Mouse (Mus musculus): Measurements from ENCODE around the gene Txndc5. TPM values are rescaled to one million over a fixed set of nuclear protein-coding genes. Genes with fewer than 3 reads are reported as not detected.

Gene Txndc5
- polyA plus RNA-seq, 1 experiment from 2014 or later, result 277 TPM

DNA sequence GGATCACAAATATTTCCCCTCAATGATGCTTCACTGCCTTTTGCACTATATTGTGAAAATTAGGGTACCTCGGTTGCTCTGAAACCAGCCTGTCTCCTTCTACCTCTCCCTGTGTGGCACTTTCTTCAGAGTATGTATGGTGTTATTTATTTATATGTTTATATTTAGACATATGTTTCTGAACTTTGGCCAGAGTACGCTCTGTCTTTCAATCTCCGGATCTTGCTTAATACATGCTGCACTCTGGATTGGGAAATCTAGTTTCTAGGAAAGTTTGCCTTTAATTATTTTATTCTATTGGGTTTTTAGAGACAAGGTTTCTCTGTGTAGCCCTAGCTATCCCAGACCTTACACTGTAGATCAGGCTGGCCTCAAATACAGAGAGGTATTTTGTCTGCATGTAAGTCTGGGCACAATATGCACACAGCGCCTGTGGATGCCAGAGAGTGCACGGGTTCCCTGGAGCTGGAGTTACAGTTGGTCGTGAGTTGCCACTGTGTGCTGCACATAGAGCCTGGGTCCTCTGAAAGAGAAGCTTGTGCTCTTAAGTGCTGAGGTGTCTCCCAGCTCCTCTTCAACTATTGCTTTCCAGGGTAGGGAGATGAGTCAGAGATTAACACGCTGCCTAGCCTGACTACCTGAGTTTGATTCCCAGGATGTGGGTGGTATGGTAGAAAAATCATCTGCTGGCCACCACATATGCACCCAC is 10.7 kb upstream of the Txndc5 start:
- Histone ChIP-seq H3K9ac (no peak overlapping the region), H3K27ac (no peak overlapping the region), H3K4me3 (replicated peaks) (no peak overlapping the region), H3K27me3 (no peaks in the 10 kb centered on the region), H3K9me3 (replicated peaks) (no peaks in the 10 kb centered on the region), H3K4me2 (no peak overlapping the region), H3K4me1 (no peaks in the 10 kb centered on the region), H3K36me3 (no peaks in the 10 kb centered on the region)
- 86% methylated on average over 7 of the region's 7 CpGs for WGBS
- ATAC-seq (replicated peaks; ENCODE audit: low FRiP score), result no peak

DNA sequence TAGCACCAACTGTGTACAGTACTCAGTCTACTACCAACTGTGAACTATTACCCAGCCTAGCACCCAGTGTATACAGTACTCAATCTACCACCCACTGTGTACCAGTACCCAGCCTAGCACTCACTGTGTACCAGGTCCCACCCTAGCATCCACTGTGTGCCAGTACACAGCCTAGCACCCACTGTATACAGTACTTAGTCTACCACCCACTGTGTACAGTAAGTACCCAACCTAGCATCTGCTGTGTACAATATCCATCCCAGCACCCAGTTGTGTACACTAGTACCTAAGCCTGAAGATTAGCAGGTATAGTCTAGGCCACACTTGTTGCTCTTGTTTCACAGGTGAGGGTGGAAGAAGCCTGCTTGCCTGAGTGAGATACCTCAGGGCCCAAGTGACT is 8.9 kb upstream of the Txndc5 start:
- H3K9ac ChIP-seq, result no peak overlapping the region
- no peaks in the 10 kb centered on the region for H3K9me3 ChIP-seq (replicated peaks)
- ATAC-seq (replicated peaks; ENCODE audit: low FRiP score), result no peak
- peaks cover 8% of the 10 kb centered on the region for H3K4me1 ChIP-seq
- no peak overlapping the region for H3K4me2 ChIP-seq
- no peak overlapping the region for H3K4me3 ChIP-seq (replicated peaks)
- no peaks in the 10 kb centered on the region for H3K36me3 ChIP-seq
- H3K27me3 ChIP-seq, result no peaks in the 10 kb centered on the region
- H3K27ac ChIP-seq, result no peak overlapping the region

DNA sequence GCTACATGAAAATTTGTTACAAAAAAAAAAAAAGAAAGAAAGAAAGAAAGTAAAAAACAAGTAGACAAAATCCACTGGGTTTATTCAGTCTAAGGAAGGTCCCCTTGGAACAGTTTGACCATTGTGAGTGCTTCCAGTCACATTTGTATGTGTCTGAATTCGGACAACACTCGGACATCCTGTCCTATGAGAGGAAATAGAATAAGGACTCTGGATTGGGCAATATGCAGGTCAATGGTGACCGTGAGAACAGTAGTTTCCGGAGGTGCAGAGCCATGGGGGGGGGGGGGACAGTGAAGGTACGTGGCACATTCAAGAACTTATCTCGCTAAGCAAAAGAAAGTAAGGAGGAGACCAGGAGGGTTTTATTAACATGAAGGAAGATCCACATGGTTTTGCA is 6.1 kb upstream of the Txndc5 start:
- Histone ChIP-seq H3K36me3 (no peaks in the 10 kb centered on the region), H3K27me3 (no peaks in the 10 kb centered on the region; the same call in 1 of the 2 replicates), H3K4me2 (no peak overlapping the region), H3K9me3 (replicated peaks) (no peaks in the 10 kb centered on the region), H3K9ac (no peak overlapping the region), H3K27ac (no peak overlapping the region), H3K4me3 (replicated peaks) (no peak overlapping the region), H3K4me1 (peaks cover 8% of the 10 kb centered on the region)
- ATAC-seq (replicated peaks; ENCODE audit: low FRiP score), result no peak
- 86% methylated on average over 6 of the region's 6 CpGs for WGBS

DNA sequence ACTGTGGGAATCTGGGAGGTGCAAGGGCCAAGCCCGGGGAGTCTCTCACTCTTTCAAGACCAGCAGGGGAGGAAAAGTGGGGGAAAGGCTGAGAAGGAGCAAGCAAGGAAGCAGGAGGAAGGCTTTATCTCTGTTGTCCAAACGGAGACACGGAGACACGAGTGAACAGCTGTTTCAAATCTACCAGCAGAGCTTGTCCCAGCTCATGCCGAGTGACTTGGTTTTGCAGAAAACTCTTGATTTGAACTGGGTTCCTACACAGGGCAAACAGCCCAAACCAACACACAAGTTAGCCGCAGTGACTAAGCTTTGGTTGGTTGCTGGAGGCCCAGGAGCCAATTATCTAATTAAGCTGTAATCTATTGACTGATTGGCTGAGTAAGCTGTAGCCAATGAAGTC is 5.4 kb upstream of the Txndc5 start:
- Histone ChIP-seq H3K36me3 (no peaks in the 10 kb centered on the region), H3K27me3 (no peaks in the 10 kb centered on the region; the same call in 1 of the 2 replicates), H3K27ac (no peak overlapping the region), H3K9me3 (replicated peaks) (no peaks in the 10 kb centered on the region), H3K4me3 (replicated peaks) (no peak overlapping the region), H3K9ac (no peak overlapping the region), H3K4me1 (peaks cover 9% of the 10 kb centered on the region), H3K4me2 (no peak overlapping the region)
- WGBS, result 53% methylated on average over 6 of the region's 6 CpGs
- ATAC-seq (replicated peaks; ENCODE audit: low FRiP score), result no peak

DNA sequence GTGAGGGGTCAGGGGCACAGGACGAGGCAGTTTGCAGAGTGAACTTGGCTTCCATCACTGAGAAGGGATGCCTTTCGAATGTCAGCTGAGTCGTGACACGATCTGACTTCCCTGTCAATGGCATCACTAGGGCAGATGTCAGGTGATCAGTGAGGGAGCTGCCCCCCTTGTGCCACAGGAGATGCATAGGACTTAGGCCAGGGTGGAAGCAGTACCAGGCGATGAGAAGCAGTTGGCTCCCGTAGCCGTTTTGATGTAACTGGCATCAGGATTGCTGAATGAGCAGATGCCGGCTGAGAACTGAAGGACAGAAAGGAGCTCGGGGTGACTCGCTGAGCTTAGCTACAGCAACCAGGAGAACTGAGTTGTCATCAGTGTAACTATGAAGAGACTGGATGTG is 4.8 kb upstream of the Txndc5 start:
- H3K27ac ChIP-seq, result no peak overlapping the region
- H3K4me3 ChIP-seq (replicated peaks), result no peak overlapping the region
- H3K9me3 ChIP-seq (replicated peaks), result no peaks in the 10 kb centered on the region
- H3K36me3 ChIP-seq, result no peaks in the 10 kb centered on the region
- H3K4me1 ChIP-seq, result peaks cover 15% of the 10 kb centered on the region
- no peak overlapping the region for H3K9ac ChIP-seq
- no peaks in the 10 kb centered on the region; the same call in 1 of the 2 replicates for H3K27me3 ChIP-seq
- ATAC-seq (replicated peaks; ENCODE audit: low FRiP score), result no peak
- 85% methylated on average over 10 of the region's 10 CpGs for WGBS
- H3K4me2 ChIP-seq, result no peak overlapping the region

DNA sequence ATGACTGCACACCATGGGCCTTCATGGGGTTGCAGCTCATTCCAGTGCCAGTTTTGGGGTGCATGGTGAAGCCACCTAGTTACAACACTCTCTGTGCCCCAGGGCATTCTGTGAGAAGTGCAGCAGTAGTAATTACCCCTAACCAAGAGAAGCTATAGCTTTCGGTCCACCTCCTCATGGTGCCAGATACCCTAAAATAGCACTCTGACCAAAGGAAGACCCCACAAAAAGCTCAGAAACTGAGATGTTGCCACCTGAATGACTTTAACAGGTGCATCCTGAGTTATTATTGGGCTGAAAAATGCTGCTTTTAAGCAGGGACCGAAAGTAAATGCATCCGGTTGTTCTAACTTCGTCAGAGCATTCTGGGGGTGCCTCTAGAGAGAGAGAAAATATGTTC is 2.9 kb upstream of the Txndc5 start:
- no peak for ATAC-seq (replicated peaks; ENCODE audit: low FRiP score)
- Histone ChIP-seq H3K4me3 (replicated peaks) (no peak overlapping the region), H3K36me3 (no peaks in the 10 kb centered on the region), H3K9me3 (replicated peaks) (no peaks in the 10 kb centered on the region), H3K4me2 (no peak overlapping the region), H3K27ac (no peak overlapping the region), H3K4me1 (peaks cover 19% of the 10 kb centered on the region), H3K27me3 (no peaks in the 10 kb centered on the region; the same call in 1 of the 2 replicates), H3K9ac (no peak overlapping the region)
- 89% methylated on average over 4 of the region's 4 CpGs for WGBS

DNA sequence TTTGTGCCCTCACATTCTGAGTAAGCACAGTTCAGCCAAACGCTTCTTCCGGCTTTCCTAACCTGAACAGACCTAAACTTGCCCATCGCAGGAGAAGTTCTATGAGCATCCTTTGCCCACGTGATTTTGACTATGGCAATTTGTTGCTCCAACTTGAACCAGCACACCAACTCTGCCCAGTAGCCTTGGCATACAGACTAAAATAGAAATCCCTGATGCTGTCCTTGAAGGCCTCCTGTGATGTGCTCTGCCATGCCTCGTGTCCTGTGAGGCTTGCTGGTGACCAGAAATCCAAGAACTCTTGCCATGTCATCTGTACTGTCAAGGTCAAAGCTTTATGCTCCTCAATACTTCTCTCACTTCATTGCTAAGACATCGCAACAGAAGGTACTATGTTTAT is 952 bp upstream of the Txndc5 start:
- Histone ChIP-seq H3K4me3 (replicated peaks) (no peak overlapping the region), H3K9ac (no peak overlapping the region), H3K9me3 (replicated peaks) (no peaks in the 10 kb centered on the region), H3K4me1 (peaks cover 32% of the 10 kb centered on the region), H3K4me2 (no peak overlapping the region), H3K36me3 (no peaks in the 10 kb centered on the region), H3K27me3 (no peaks in the 10 kb centered on the region; the same call in 1 of the 2 replicates), H3K27ac (no peak overlapping the region)
- ATAC-seq (replicated peaks; ENCODE audit: low FRiP score), result no peak
- WGBS, result 89% methylated on average over 6 of the region's 6 CpGs

DNA sequence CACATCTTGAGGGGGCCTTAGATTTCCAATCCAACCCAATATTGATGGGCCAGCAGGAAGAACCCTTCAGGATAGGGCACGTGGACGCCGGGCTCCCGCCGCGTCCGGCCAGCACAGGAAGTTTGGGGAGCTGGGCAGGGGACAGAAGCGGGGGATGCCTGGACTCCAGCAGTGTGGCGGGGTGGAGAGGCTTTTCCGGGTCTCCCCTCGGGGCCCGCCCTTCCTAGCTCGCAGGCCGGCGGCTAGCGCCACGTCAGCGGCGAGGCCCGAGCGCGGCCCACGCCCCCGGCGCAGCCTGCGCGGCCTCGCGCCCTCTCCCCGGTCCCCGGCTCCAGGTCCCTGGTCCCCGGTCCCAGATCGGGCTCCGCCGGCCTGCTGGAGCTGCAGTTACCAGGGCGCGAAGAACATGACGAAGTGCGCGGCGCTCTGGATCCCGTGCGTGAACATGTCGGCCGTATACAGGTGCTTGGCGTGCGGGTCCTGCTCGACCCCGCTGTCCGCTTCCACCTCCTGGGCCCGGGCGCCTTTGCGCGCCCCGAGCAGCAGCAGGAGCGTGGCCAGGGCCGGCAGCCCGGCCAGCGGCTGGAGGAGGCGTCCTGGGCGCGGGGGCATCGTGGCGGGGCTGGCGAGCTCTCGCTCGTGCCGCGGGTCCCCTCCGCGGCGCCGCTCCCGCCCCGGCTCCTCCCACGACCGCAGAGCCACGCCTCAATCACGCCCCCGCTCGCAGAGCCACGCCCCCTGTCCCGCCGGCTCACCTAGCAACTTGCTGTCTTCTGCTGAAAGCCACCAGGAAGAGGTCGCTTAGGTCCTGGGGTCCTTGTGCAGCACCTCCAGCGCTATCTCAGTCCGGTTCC is 600 bp downstream of the Txndc5 start:
- H3K4me2 ChIP-seq, result peak overlapping the region; percentile 83
- peak; percentile 92 for ATAC-seq (replicated peaks; ENCODE audit: low FRiP score)

DNA sequence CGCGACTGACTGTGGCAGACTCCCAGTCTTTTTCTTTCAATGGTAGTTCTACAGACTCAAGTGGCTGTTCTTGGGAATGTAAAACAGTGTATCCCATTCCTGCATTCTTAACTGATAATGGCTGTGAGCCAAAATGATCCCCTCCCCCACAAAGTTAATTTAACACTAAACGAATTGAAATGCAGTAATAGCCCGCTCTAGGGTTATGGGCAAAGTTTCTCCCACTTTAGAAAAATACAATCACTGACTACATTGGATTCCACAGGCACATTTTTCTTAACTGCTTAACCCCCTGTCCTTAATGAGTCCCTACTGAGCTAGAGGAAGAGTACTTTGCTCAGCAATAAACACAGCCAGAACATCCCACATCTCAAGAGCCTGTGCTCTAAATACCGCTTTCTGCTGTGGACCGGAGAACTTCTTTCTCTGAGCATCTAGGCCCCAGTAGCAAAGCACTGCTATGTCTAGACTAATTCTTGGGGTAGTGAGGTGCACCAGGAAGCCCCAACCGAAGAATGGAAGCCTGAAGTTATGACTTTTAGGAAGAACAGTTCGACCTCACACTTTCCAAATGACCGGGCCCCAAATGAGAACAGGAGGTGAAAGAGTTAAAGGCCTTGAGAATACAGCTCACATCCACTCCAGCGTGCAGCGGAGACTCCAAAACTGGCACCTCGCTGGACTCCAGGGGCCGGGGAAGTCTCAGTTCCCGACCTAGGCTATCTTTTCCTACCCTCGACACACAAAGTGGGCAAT is 1.4 kb downstream of the Txndc5 start:
- peaks cover 24% of the 10 kb centered on the region for H3K4me1 ChIP-seq
- no peaks in the 10 kb centered on the region for H3K9me3 ChIP-seq (replicated peaks)
- H3K36me3 ChIP-seq, result peaks cover 17% of the 10 kb centered on the region
- H3K27ac ChIP-seq, result peak overlapping the region; percentile 93
- H3K4me2 ChIP-seq, result peak overlapping the region; percentile 83
- 4% methylated on average over 15 of the region's 15 CpGs for WGBS
- no peaks in the 10 kb centered on the region; the same call in 1 of the 2 replicates for H3K27me3 ChIP-seq
- H3K9ac ChIP-seq, result peak overlapping the region; percentile 86
- H3K4me3 ChIP-seq (replicated peaks), result peak overlapping the region; percentile 97
- peak; percentile 16 for ATAC-seq (replicated peaks; ENCODE audit: low FRiP score)

More for the DNA sequence above, 600 bp downstream of the Txndc5 start:
- Histone ChIP-seq H3K4me3 (replicated peaks) (peak overlapping the region; percentile 97), H3K36me3 (peaks cover 9% of the 10 kb centered on the region), H3K27ac (peak overlapping the region; percentile 93), H3K9ac (peak overlapping the region; percentile 86), H3K9me3 (replicated peaks) (no peaks in the 10 kb centered on the region), H3K27me3 (no peaks in the 10 kb centered on the region; the same call in 1 of the 2 replicates), H3K4me1 (peaks cover 24% of the 10 kb centered on the region)
- WGBS, result under 1% methylated on average over 80 of the region's 87 CpGs

DNA sequence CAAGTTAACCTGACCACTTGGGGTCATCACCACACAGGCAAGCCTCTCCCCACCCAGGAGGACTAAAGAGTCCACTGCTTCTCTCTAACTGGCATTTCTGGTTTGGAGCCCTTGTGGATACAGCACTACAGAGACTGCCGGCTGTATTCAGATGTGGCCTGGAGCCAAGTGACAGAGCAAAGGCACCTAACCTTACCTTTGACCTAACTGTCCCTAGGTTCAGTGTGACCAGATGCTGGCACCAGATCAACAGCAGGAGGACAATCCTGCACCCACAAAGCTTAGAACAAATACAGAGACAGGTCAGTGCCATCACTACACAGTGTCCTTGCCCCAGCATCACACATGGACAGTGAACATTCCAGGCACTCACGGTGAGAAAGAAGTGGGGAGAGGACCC is 2.5 kb downstream of the Txndc5 start:
- peaks cover 24% of the 10 kb centered on the region for H3K4me1 ChIP-seq
- H3K27me3 ChIP-seq, result no peaks in the 10 kb centered on the region
- peaks cover 28% of the 10 kb centered on the region for H3K36me3 ChIP-seq
- H3K27ac ChIP-seq, result no peak overlapping the region
- ATAC-seq (replicated peaks; ENCODE audit: low FRiP score), result no peak
- no peaks in the 10 kb centered on the region for H3K9me3 ChIP-seq (replicated peaks)
- peak overlapping the region; percentile 83 for H3K4me2 ChIP-seq
- H3K9ac ChIP-seq, result no peak overlapping the region
- 75% methylated on average over 2 of the region's 2 CpGs for WGBS
- H3K4me3 ChIP-seq (replicated peaks), result peak overlapping the region; percentile 97

DNA sequence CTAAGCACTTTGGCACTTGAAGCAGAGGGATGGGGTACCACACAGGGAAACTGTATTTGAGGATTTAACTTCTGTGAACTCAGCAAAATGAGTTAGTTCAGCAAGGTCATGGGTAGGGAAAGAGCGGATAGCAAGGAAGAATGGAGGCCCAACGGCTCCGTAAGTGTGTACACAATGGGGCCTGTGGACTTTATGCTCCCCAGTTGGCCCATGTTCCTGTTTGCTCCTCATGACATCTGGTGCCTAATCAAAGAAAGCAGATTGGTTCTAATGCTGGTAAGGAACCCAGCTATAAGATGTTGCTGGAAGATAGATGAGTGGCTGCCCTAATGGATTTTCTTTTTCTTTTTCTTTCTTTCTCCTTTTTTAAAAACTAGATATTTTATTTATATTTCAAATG is 3.4 kb downstream of the Txndc5 start:
- H3K9ac ChIP-seq, result no peak overlapping the region
- peaks cover 36% of the 10 kb centered on the region for H3K36me3 ChIP-seq
- H3K4me3 ChIP-seq (replicated peaks), result no peak overlapping the region
- no peak for ATAC-seq (replicated peaks; ENCODE audit: low FRiP score)
- no peak overlapping the region for H3K4me2 ChIP-seq
- no peaks in the 10 kb centered on the region for H3K27me3 ChIP-seq
- no peak overlapping the region for H3K27ac ChIP-seq
- H3K4me1 ChIP-seq, result peaks cover 24% of the 10 kb centered on the region
- 87% methylated on average over 3 of the region's 3 CpGs for WGBS
- no peaks in the 10 kb centered on the region for H3K9me3 ChIP-seq (replicated peaks)

DNA sequence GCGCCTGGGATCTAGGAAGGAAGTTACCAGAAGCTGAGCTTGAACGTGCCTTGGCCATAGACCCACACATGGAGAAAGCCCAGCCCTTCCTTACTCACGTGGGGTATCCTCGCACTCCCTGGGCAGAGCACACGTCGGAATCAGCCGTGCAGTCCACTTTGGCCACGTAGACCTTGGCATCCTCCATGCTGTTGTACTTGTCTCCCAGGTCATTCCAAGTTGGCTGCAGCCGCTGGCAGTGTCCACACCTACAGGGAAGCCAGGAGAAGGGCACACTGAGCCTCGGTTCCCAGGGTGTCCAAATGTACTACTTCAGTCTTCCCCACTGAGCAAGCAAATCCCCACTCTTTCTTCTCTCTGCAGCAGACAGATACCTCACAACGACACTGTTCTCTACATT is 5.4 kb downstream of the Txndc5 start:
- Histone ChIP-seq H3K36me3 (peaks cover 57% of the 10 kb centered on the region), H3K4me3 (replicated peaks) (no peak overlapping the region), H3K9ac (no peak overlapping the region), H3K27me3 (no peaks in the 10 kb centered on the region), H3K4me2 (no peak overlapping the region), H3K4me1 (peaks cover 16% of the 10 kb centered on the region), H3K27ac (no peak overlapping the region), H3K9me3 (replicated peaks) (no peaks in the 10 kb centered on the region)
- no peak for ATAC-seq (replicated peaks; ENCODE audit: low FRiP score)
- 93% methylated on average over 11 of the region's 11 CpGs for WGBS
